Mouse (Mus musculus): Measurements from ENCODE around the gene Galnt7. TPM values are rescaled to one million over a fixed set of nuclear protein-coding genes. Genes with fewer than 3 reads are reported as not detected.

Gene Galnt7
- polyA plus RNA-seq, 1 experiment from 2014 or later: 22.4 TPM

DNA sequence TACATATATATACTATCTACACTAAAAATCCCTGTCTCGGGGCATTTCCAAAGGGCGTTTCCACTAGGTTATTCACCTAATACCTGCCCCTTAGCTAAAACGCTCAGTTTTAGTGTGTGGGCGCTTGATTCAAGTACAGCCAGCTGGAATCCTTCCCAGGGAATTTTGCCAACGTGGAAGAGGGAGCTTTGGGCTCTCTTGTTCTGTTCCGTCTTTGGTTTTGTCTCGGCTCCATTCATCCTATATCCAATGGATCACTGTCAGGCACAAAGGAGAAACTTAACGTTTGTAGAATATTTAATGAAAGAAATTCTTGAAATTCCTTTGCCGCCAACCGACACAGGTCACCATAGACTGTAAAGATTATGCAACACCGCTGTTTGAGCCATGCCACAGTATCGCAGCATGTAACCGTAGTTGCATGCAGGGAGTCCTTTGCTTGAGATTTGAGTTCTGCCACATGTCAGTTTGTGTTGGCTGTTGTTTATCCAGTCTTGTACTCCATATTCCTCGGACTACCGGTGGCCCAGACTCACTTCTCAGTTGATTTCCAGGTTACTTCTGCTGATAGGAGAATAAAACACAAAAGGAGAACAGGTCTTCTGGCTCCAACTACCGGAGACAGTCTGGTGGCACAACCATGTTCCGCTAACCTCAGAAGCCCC, 153.9 kb downstream of the Galnt7 start:
- no peak overlapping the region for H3K27ac ChIP-seq (ENCODE audit: low read length)
- no peak for ATAC-seq (ENCODE audit: low FRiP score, low TSS enrichment)
- 0 out of 2 replicates have a peak overlapping the region, but pooled peaks have one; percentile 6 for H3K4me2 ChIP-seq (replicated peaks; ENCODE audit: low read depth, low read length)
- H3K27me3 ChIP-seq (ENCODE audit: insufficient read depth, low read length): no peaks in the 10 kb centered on the region
- H3K9ac ChIP-seq (replicated peaks; ENCODE audit: low read length): no peak overlapping the region
- H3K36me3 ChIP-seq (ENCODE audit: insufficient read depth, low read length): no peaks in the 10 kb centered on the region
- WGBS: 61% methylated on average over 17 of the region's 17 CpGs
- no peak overlapping the region for H3K4me3 ChIP-seq (ENCODE audit: low read length)
- no peaks in the 10 kb centered on the region for H3K9me3 ChIP-seq (ENCODE audit: low read length)
- no peaks in the 10 kb centered on the region; the same call in 1 of the 2 replicates for H3K4me1 ChIP-seq (ENCODE audit: insufficient read depth, low read length)

DNA sequence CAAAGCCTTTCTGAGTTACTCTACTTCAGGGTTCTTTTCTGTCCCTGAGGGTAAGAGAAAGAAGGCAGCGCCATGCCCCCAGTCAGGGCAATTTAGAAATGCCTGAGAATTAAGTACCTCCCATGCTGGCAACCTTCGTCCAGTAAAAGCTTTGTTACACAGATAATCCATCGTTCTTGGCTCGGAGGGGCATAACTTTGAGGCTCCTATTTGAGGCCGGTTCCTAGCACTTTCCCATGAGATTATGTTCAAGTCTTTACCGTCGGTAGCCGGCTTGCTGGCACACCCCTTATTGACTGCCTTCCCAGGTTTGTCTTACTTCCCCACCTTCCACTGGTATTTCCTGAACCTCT, 154.4 kb downstream of the Galnt7 start:
- 66% methylated on average over 8 of the region's 8 CpGs for WGBS
- no peaks in the 10 kb centered on the region for H3K9me3 ChIP-seq (ENCODE audit: low read length)
- no peak overlapping the region for H3K9ac ChIP-seq (replicated peaks; ENCODE audit: low read length)
- no peaks in the 10 kb centered on the region for H3K27me3 ChIP-seq (ENCODE audit: insufficient read depth, low read length)
- H3K4me3 ChIP-seq (ENCODE audit: low read length): no peak overlapping the region
- no peaks in the 10 kb centered on the region; the same call in 1 of the 2 replicates for H3K4me1 ChIP-seq (ENCODE audit: insufficient read depth, low read length)
- H3K4me2 ChIP-seq (replicated peaks; ENCODE audit: low read depth, low read length): 0 out of 2 replicates have a peak overlapping the region, but pooled peaks have one; percentile 6
- H3K27ac ChIP-seq (ENCODE audit: low read length): no peak overlapping the region
- no peaks in the 10 kb centered on the region for H3K36me3 ChIP-seq (ENCODE audit: insufficient read depth, low read length)
- ATAC-seq (ENCODE audit: low FRiP score, low TSS enrichment): no peak

DNA sequence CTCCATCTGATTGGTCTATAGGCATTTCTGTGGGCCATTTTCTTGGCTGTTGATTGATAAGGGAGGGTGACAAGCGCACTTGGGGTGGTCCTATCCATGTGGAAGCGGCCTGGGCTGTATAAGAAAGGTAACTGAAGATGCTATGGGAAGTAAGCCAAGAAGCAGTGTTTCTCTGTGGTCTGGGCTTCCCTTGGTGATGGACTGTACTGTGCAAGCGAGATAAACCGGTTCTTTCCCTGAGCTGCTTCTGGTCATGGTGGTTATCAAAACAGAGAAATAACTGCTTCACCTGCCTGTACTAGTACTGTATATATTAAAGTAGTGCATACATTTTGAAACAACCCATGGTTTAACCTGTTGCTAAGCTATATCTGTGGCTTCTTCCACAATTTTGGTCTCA, 161.0 kb downstream of the Galnt7 start:
- Histone ChIP-seq H3K4me3 (ENCODE audit: low read length) (no peak overlapping the region), H3K4me2 (replicated peaks; ENCODE audit: low read depth, low read length) (no peak overlapping the region), H3K27me3 (ENCODE audit: insufficient read depth, low read length) (no peaks in the 10 kb centered on the region), H3K27ac (ENCODE audit: low read length) (no peak overlapping the region), H3K36me3 (ENCODE audit: insufficient read depth, low read length) (no peaks in the 10 kb centered on the region), H3K9ac (replicated peaks; ENCODE audit: low read length) (no peak overlapping the region), H3K4me1 (ENCODE audit: insufficient read depth, low read length) (peaks cover 3% of the 10 kb centered on the region; the same call in 1 of the 2 replicates), H3K9me3 (ENCODE audit: low read length) (no peaks in the 10 kb centered on the region)
- no peak for ATAC-seq (ENCODE audit: low FRiP score, low TSS enrichment)
- WGBS: 92% methylated on average over 4 of the region's 4 CpGs

DNA sequence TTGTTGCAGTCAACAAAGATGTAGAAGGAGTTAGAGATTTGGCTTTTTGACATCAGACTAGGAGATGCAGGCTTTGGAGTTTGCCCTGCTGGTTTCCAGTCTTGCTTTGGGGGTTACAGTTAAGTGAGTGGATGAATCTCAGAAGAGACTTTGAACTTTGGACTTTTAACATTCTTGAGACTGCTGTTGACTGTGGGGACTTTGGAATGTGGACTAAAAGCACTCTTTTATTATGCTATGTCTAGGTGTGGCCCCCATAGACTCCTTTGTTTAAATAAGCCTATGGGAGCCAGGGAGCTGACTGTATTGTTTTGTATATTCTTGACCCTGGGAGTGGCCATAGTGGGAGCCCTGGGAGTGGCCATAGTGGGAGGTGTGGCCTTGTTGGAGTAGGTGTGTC, 162.9 kb downstream of the Galnt7 start:
- ATAC-seq (ENCODE audit: low FRiP score, low TSS enrichment): no peak

DNA sequence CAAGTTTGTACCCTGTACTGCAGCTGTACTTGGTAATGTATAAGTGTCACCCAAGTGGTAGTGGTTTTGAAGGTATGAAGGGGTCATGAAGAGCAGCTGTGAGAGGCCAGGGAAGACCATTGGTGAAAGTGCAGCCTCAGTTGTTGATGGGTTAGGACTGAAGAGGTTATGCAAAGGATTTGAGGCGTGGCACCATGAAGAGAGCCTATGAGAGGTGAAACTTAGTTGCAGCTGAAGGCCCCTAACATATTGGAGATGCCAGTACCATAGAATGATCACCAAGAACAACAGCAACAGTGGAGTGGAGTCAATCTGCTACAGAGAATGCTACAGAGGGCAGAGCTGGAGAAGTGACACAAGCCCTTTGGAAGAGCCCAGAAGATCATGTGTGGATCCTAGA, 163.5 kb downstream of the Galnt7 start:
- Histone ChIP-seq H3K27ac (ENCODE audit: low read length) (no peak overlapping the region), H3K4me2 (replicated peaks; ENCODE audit: low read depth, low read length) (no peak overlapping the region), H3K27me3 (ENCODE audit: insufficient read depth, low read length) (no peaks in the 10 kb centered on the region), H3K9me3 (ENCODE audit: low read length) (no peaks in the 10 kb centered on the region), H3K36me3 (ENCODE audit: insufficient read depth, low read length) (no peaks in the 10 kb centered on the region), H3K4me3 (ENCODE audit: low read length) (no peak overlapping the region), H3K4me1 (ENCODE audit: insufficient read depth, low read length) (peaks cover 10% of the 10 kb centered on the region), H3K9ac (replicated peaks; ENCODE audit: low read length) (no peak overlapping the region)
- ATAC-seq (ENCODE audit: low FRiP score, low TSS enrichment): no peak
- 95% methylated on average over 1 of the region's 1 CpGs for WGBS

More for the DNA sequence above, 162.9 kb downstream of the Galnt7 start:
- Histone ChIP-seq H3K9me3 (ENCODE audit: low read length) (no peaks in the 10 kb centered on the region), H3K4me3 (ENCODE audit: low read length) (no peak overlapping the region), H3K36me3 (ENCODE audit: insufficient read depth, low read length) (no peaks in the 10 kb centered on the region), H3K27me3 (ENCODE audit: insufficient read depth, low read length) (no peaks in the 10 kb centered on the region), H3K9ac (replicated peaks; ENCODE audit: low read length) (no peak overlapping the region), H3K27ac (ENCODE audit: low read length) (no peak overlapping the region), H3K4me2 (replicated peaks; ENCODE audit: low read depth, low read length) (no peak overlapping the region), H3K4me1 (ENCODE audit: insufficient read depth, low read length) (peaks cover 10% of the 10 kb centered on the region)

DNA sequence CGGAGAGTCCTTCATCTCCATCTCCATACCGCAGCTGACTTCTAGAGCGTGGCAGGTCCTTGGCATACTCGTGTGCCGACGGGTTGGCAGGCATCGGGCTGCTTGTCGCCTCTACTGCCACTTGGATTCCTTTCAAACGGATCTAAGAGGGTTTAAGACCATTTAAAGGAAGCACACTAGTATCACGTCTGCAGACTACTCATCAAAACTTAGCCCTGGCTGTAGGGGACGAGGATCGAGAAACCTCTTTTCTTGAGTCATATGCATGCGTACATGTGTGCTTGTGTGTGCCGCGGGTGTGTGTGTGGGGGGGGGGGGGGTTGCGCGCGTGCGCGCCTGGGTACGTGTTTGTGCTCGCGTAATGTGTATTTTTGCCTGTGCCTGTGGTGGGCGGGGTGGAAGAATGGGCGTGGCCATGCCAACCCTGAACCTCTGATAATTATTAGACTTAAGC, 164.5 kb downstream of the Galnt7 start:
- H3K4me3 ChIP-seq (ENCODE audit: low read length): peak overlapping the region; percentile 91
- ATAC-seq (ENCODE audit: low FRiP score, low TSS enrichment): peak; percentile 44
- H3K4me1 ChIP-seq (ENCODE audit: insufficient read depth, low read length): peaks cover 10% of the 10 kb centered on the region
- H3K36me3 ChIP-seq (ENCODE audit: insufficient read depth, low read length): peaks cover 3% of the 10 kb centered on the region; the same call in 1 of the 2 replicates
- H3K27ac ChIP-seq (ENCODE audit: low read length): peak overlapping the region; percentile 93
- under 1% methylated on average over 25 of the region's 25 CpGs for WGBS
- peak overlapping the region; percentile 89 for H3K4me2 ChIP-seq (replicated peaks; ENCODE audit: low read depth, low read length)
- no peaks in the 10 kb centered on the region for H3K9me3 ChIP-seq (ENCODE audit: low read length)
- H3K27me3 ChIP-seq (ENCODE audit: insufficient read depth, low read length): no peaks in the 10 kb centered on the region
- peak overlapping the region; percentile 79 for H3K9ac ChIP-seq (replicated peaks; ENCODE audit: low read length)

DNA sequence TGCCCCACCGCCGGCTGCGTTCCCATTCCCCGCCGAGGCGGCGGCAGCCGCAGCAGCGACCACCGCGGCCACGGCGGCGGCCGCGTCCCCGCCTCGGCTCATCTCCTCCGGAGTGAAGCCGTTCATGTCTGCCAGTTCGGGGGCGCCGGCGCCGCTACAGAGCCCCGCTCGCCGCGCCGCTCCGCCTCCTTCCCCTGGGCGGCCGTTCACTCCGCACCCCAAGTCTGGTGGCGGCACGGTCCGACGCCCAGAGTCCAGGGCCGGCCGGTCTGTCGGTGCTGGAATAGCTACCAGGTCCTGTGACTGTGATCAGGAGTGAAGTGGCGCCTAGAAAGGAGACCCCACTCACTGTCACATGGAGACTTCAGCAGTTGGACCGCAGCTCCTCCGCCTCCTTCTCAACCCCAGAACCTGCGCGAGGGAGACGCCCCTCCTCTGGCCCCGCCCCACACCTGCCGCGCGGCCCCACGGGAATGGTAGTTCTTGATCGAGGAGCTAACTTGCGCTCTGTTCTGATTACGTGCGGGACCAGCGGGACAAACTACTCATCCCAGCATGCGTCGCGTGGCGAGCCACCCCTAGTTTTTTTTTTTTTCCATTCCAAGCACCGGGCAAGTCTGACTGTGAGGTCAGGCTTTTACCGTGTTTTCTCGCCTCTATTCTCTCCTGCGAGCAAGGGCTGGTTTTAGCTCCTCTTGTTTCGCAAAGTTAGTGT, 165.2 kb downstream of the Galnt7 start, which contains the start of gene Sap30:
Gene Sap30 (minus strand): TSS at position 420 of the 715 bp plus-strand sequence.
- Histone ChIP-seq H3K9me3 (ENCODE audit: low read length) (no peaks in the 10 kb centered on the region), H3K36me3 (ENCODE audit: insufficient read depth, low read length) (peaks cover 6% of the 10 kb centered on the region), H3K9ac (replicated peaks; ENCODE audit: low read length) (peak within 1 kb of the TSS; percentile 88), H3K4me2 (replicated peaks; ENCODE audit: low read depth, low read length) (peak within 1 kb of the TSS; percentile 89), H3K27ac (ENCODE audit: low read length) (peak within 1 kb of the TSS; percentile 97), H3K4me3 (ENCODE audit: low read length) (peak within 1 kb of the TSS; percentile 91), H3K27me3 (ENCODE audit: insufficient read depth, low read length) (no peaks in the 10 kb centered on the region), H3K4me1 (ENCODE audit: insufficient read depth, low read length) (peaks cover 10% of the 10 kb centered on the region)
- WGBS: under 1% methylated on average over 51 of the region's 66 CpGs
- peak; percentile 97 for ATAC-seq (ENCODE audit: low FRiP score, low TSS enrichment)

DNA sequence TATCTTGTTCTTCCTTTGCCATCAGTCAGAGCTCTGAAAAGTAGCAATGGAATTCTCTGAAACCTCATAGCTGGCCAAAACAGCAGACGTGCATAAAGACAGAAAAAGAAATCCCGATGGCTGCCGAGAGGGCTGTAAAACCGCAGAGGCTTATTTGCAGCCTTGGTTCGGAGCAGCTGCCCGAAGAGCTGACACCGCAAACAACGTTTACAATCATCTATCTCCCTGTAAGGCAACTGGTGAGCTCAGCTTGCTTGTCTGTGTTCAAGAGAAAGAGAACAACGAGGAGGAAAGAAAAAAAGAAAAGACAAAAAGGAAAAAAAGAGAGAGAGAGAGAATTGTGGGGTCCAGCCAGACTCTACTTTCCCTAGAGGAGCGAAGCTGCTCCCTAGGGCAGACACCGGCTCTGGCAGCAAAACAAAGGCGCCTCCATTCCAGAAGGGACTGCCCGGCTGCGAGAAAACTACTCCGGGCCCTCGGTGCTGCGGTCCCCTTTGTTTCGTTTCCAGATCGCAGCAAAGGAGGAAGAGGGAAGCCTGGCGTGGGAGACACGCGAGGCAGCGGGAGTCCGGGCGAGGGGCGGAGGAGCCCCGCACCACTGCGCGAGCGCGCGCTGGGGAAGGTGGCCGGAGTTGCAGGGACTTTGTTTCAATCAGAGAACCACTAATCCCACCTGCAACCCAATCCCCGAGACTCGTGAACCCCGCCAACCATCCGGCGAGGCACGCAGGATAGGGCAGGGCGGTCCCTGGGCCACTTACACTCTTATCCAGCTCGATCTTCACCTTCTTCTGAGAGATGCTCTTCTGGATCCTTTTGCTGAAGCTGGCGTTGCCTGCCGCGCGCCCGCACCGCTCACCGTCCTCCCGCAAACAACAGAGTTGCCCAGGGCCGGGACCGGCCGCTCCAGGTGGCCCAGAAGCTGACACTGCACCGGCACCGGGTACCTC, 166.1 kb downstream of the Galnt7 start:
- H3K27me3 ChIP-seq (ENCODE audit: insufficient read depth, low read length): no peaks in the 10 kb centered on the region
- H3K27ac ChIP-seq (ENCODE audit: low read length): peak overlapping the region; percentile 97
- peaks cover 10% of the 10 kb centered on the region for H3K4me1 ChIP-seq (ENCODE audit: insufficient read depth, low read length)
- WGBS: under 1% methylated on average over 53 of the region's 54 CpGs
- peak overlapping the region; percentile 88 for H3K9ac ChIP-seq (replicated peaks; ENCODE audit: low read length)
- H3K4me3 ChIP-seq (ENCODE audit: low read length): peak overlapping the region; percentile 91
- peak; percentile 69 for ATAC-seq (ENCODE audit: low FRiP score, low TSS enrichment)
- peak overlapping the region; percentile 66 for H3K4me2 ChIP-seq (replicated peaks; ENCODE audit: low read depth, low read length)
- no peaks in the 10 kb centered on the region for H3K9me3 ChIP-seq (ENCODE audit: low read length)
- H3K36me3 ChIP-seq (ENCODE audit: insufficient read depth, low read length): peaks cover 12% of the 10 kb centered on the region

DNA sequence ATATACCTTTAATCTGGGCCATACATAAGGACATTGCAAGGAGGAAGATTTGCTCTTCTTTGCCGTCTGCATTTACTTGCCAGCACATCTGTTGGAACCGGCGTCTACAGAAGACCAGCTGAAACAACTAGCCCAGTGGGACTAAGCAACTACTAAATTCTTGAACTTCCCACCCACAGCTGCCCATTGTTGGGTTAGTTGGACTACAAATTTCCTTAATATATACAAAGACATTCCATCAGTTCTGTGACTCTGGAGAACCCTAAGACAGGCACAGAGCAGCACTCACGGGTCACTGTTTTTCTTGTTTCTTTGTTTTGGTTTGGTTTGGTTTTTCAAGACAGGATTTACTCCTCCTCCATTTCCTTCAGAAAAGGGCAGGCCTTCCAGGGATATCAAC, 172.2 kb downstream of the Galnt7 start:
- H3K4me1 ChIP-seq (ENCODE audit: insufficient read depth, low read length): peaks cover 4% of the 10 kb centered on the region
- peaks cover 18% of the 10 kb centered on the region for H3K36me3 ChIP-seq (ENCODE audit: insufficient read depth, low read length)
- H3K9me3 ChIP-seq (ENCODE audit: low read length): no peaks in the 10 kb centered on the region
- no peak overlapping the region for H3K4me3 ChIP-seq (ENCODE audit: low read length)
- no peak overlapping the region for H3K4me2 ChIP-seq (replicated peaks; ENCODE audit: low read depth, low read length)
- H3K27ac ChIP-seq (ENCODE audit: low read length): no peak overlapping the region
- no peak for ATAC-seq (ENCODE audit: low FRiP score, low TSS enrichment)
- H3K9ac ChIP-seq (replicated peaks; ENCODE audit: low read length): no peak overlapping the region
- WGBS: 63% methylated on average over 4 of the region's 4 CpGs
- no peaks in the 10 kb centered on the region for H3K27me3 ChIP-seq (ENCODE audit: insufficient read depth, low read length)

All from kidney, embryonic 16.5 days (tissue).